Mouse (Mus musculus): ENCODE results near the gene Faf1.
A peak's percentile ranks its signal among the peaks of the same experiment; 100 is the strongest.

Faf1 gene

GRCm38 (mm10) chr4:109676218-109677215 lies at the start of gene Faf1:
Gene Faf1, plus strand, starts transcription at chr4:109676588.
- DNase-seq: peak; percentile 98

GRCm38 (mm10) chr4:109630215-109630614 lies 46.2 kb upstream of the Faf1 start:
- no peak for DNase-seq

- no peak for DNase-seq
These were observed 45.4 kb upstream of the Faf1 start for GRCm38 (mm10) chr4:109631029-109631428.

GRCm38 (mm10) chr4:109634971-109635370 lies 41.4 kb upstream of the Faf1 start:
- no peak for DNase-seq

- no peak for DNase-seq
These were observed 37.0 kb upstream of the Faf1 start for GRCm38 (mm10) chr4:109639356-109639755.

- no peak for DNase-seq
These were observed 36.2 kb upstream of the Faf1 start for GRCm38 (mm10) chr4:109640141-109640540.

- DNase-seq: no peak
These were observed 34.9 kb upstream of the Faf1 start for GRCm38 (mm10) chr4:109641451-109641850.

- no peak for DNase-seq
These were observed 29.1 kb upstream of the Faf1 start for GRCm38 (mm10) chr4:109647281-109647680.

GRCm38 (mm10) chr4:109649331-109649730 lies 27.1 kb upstream of the Faf1 start:
- DNase-seq: no peak

- DNase-seq: no peak
These were observed 23.1 kb upstream of the Faf1 start for GRCm38 (mm10) chr4:109653251-109653650.

- DNase-seq: no peak
These were observed 21.7 kb upstream of the Faf1 start for GRCm38 (mm10) chr4:109654701-109655100.

- DNase-seq: no peak
These were observed 20.6 kb upstream of the Faf1 start for GRCm38 (mm10) chr4:109655738-109656137.

GRCm38 (mm10) chr4:109656301-109656700 lies 20.1 kb upstream of the Faf1 start:
- DNase-seq: no peak

- DNase-seq: peak; percentile 42 to 43
These were observed 19.2 kb upstream of the Faf1 start for GRCm38 (mm10) chr4:109657021-109657850.

- DNase-seq: no peak
These were observed 18.4 kb upstream of the Faf1 start for GRCm38 (mm10) chr4:109657851-109658500.

GRCm38 (mm10) chr4:109658826-109659225 lies 17.6 kb upstream of the Faf1 start:
- no peak for DNase-seq

- DNase-seq: no peak
These were observed 16.8 kb upstream of the Faf1 start for GRCm38 (mm10) chr4:109659571-109659970.

- no peak for DNase-seq
These were observed 15.8 kb upstream of the Faf1 start for GRCm38 (mm10) chr4:109660568-109660967.

- no peak for DNase-seq
These were observed 15.2 kb upstream of the Faf1 start for GRCm38 (mm10) chr4:109661183-109661582.

GRCm38 (mm10) chr4:109662271-109662670 lies 14.1 kb upstream of the Faf1 start:
- no peak for DNase-seq

GRCm38 (mm10) chr4:109664091-109664490 lies 12.3 kb upstream of the Faf1 start:
- no peak for DNase-seq

GRCm38 (mm10) chr4:109665101-109665981 lies 11.0 kb upstream of the Faf1 start:
- DNase-seq: peak; percentile 38 to 41
